ENCODE assay signal across 9 mouse cellular contexts in genomic region chr12:24758374-24758773, GRCm38 (mm10). TPM values are rescaled to one million over a fixed set of nuclear protein-coding genes. Genes with fewer than 3 reads are reported as not detected.
DNase-seq lines count a peak whose midpoint lies in the region; ATAC-seq and TF ChIP-seq lines count a peak whose summit lies in the region.
"Had no signal": no experiment of that assay in that cellular context is flagged by ENCODE, and none has a peak within 500 bp of the region (broad histone marks: within the 10 kb centered on the region; RNA-seq: fewer than 3 reads in every experiment).

No protein-coding gene starts in this region.

- no peak overlapping the region for H3K9ac ChIP-seq in forebrain, embryonic 14.5 days (ENCODE audit: low read length)
- no peak overlapping the region for H3K9ac ChIP-seq in midbrain, postnatal 0 days (replicated peaks; ENCODE audit: low read length, poor library complexity, severe bottlenecking)
- H3K9ac ChIP-seq: limb, embryonic 12.5 days had no signal

- no peak for TF ChIP-seq CTCF in midbrain, postnatal 0 days (IDR thresholded peaks at IDR 0.05)

- intact Hi-C loops in left cerebral cortex, postnatal 4 days (cut with DNase I): no loop called here

- no peaks in the 10 kb centered on the region for H3K9me3 ChIP-seq in forebrain, embryonic 14.5 days (replicated peaks; ENCODE audit: control insufficient read depth, low read length)
- H3K9me3 ChIP-seq in midbrain, postnatal 0 days (ENCODE audit: low read length): no peaks in the 10 kb centered on the region
- H3K9me3 ChIP-seq: limb, embryonic 12.5 days had no signal

- peak; percentile 23; the same call in 1 of the 2 replicates for ATAC-seq in forebrain, embryonic 14.5 days
- ATAC-seq in midbrain, postnatal 0 days (ENCODE audit: low FRiP score): peak; percentile 83

- H3K4me1 ChIP-seq in forebrain, embryonic 14.5 days (ENCODE audit: control insufficient read depth, insufficient read depth, low read length): no peaks in the 10 kb centered on the region
- H3K4me1 ChIP-seq in midbrain, postnatal 0 days (ENCODE audit: insufficient read depth, low read length): no peaks in the 10 kb centered on the region

- no peaks in the 10 kb centered on the region for H3K27me3 ChIP-seq in forebrain, embryonic 14.5 days (replicated peaks; ENCODE audit: control insufficient read depth, insufficient read depth, low read length)
- H3K27me3 ChIP-seq in midbrain, postnatal 0 days (ENCODE audit: insufficient read depth, low read length): no peaks in the 10 kb centered on the region
- H3K27me3 ChIP-seq: limb, embryonic 12.5 days had no signal

- no peaks in the 10 kb centered on the region for H3K36me3 ChIP-seq in forebrain, embryonic 14.5 days (ENCODE audit: control insufficient read depth, insufficient read depth, low read length)
- H3K36me3 ChIP-seq in midbrain, postnatal 0 days (ENCODE audit: insufficient read depth, low read length): no peaks in the 10 kb centered on the region
- H3K36me3 ChIP-seq: limb, embryonic 12.5 days had no signal

- 31% methylated on average over 6 of the region's 6 CpGs for WGBS in forebrain, embryonic 14.5 days
- 17% methylated on average over 6 of the region's 6 CpGs for WGBS in midbrain, postnatal 0 days

- no peak overlapping the region for H3K4me2 ChIP-seq in forebrain, embryonic 14.5 days (ENCODE audit: low read length)
- H3K4me2 ChIP-seq in midbrain, postnatal 0 days (ENCODE audit: low read depth, low read length, poor library complexity, severe bottlenecking): no peak overlapping the region
- H3K4me2 ChIP-seq: limb, embryonic 12.5 days had no signal

- H3K4me3 ChIP-seq in forebrain, embryonic 14.5 days (ENCODE audit: low read depth, low read length): no peak overlapping the region
- H3K4me3 ChIP-seq in midbrain, postnatal 0 days (ENCODE audit: low read depth, low read length): no peak overlapping the region
- H3K4me3 ChIP-seq: limb, embryonic 12.5 days had no signal

- DNase-seq in heart, postnatal 4 days: peak; percentile 21
- no peak for DNase-seq in heart, adult 8-10 months (ENCODE audit: low spot score)
- DNase-seq in MEL-GATA-1-ER (ENCODE audit: extremely low read depth, low read depth): peak; percentile 69
- DNase-seq in forebrain, embryonic 14.5 days (ENCODE audit: low spot score): peak; percentile 29
- DNase-seq in left cerebral cortex, postnatal 4 days: peak; percentile 59
- DNase-seq in midbrain, postnatal 0 days (ENCODE audit: low spot score): peak; percentile 46
- DNase-seq in ovary, adult 18-20 months (ENCODE audit: low spot score): no peak
- no peak for DNase-seq in adrenal gland, adult 2 months

- no peak overlapping the region for H3K27ac ChIP-seq in forebrain, embryonic 14.5 days (ENCODE audit: low read depth, low read length)
- H3K27ac ChIP-seq in midbrain, postnatal 0 days (ENCODE audit: low read depth, low read length): no peak overlapping the region
- H3K27ac ChIP-seq: limb, embryonic 12.5 days had no signal

RNA-seq across cellular contexts. Expression of gene Rrm2, which starts 50.3 kb away (rescaled TPM):
- 100 to 1,000 TPM; 166 to 174 TPM for total RNA-seq in heart, postnatal 4 days (2021)
- total RNA-seq in heart, adult 8-10 months (2022): 1 to 10 TPM; 1.3 to 3.3 (median 2.3) TPM
- polyA plus RNA-seq in forebrain, embryonic 14.5 days (2014; fragmentation: Nextera tagmentation; extraction: Ambion mirVana): 136 and 139 TPM in 2 replicates
- 10 to 100 TPM; 26.0 to 29.3 TPM for total RNA-seq in left cerebral cortex, postnatal 4 days (2021)
- total RNA-seq in midbrain, postnatal 0 days (2014; rRNA removed): 9.7 and 15.1 TPM in 2 replicates
- polyA plus RNA-seq in midbrain, postnatal 0 days (2015; fragmentation: Nextera tagmentation; extraction: Ambion mirVana): 23.1 and 23.4 TPM in 2 replicates
- 1 to 10 TPM; 7.7 to 9.1 TPM for total RNA-seq in adrenal gland, adult 2 months (2021)
- polyA plus RNA-seq in adrenal gland, adult 2 months (2012; rRNA removed): 2.8 and 6.0 TPM in 2 replicates

Comparison
In these comparisons a context has a peak if more than half of its experiments do, and no peak if none do; other contexts are left out.
1. DNase-seq: peak in heart, postnatal 4 days (single experiment), MEL-GATA-1-ER (single experiment), forebrain, embryonic 14.5 days (single experiment), left cerebral cortex, postnatal 4 days (single experiment) and midbrain, postnatal 0 days (single experiment); none in heart, adult 8-10 months (single experiment), ovary, adult 18-20 months (single experiment) and adrenal gland, adult 2 months (single experiment).
2. RNA of gene Rrm2, which starts 50.3 kb away (total RNA-seq): 166 to 174 TPM in heart, postnatal 4 days; 26.0 to 29.3 TPM in left cerebral cortex, postnatal 4 days, 9.7 to 15.1 TPM in midbrain, postnatal 0 days, 7.7 to 9.1 TPM in adrenal gland, adult 2 months and 1.3 to 3.3 TPM in heart, adult 8-10 months; every median in the first group is over 4 times any median in the second.